Mouse (Mus musculus) frontal cortex, adult (tissue): ENCODE data around the gene Henmt1.

ENCODE experiments used
- ATAC-seq: cut with Nextera tagmentation; 2 replicates; pipeline ENCODE4 v1.9.2; 2017; ENCODE audit warnings: mild to moderate bottlenecking, moderate library complexity, mixed read lengths; ENCODE audit not compliant: low TSS enrichment

The Henmt1 gene

GRCm38 (mm10) chr3:108997284-108997683, 57.6 kb downstream of the Henmt1 start:
- ATAC-seq, result no peak; the same call in 1 of the 2 replicates

- ATAC-seq, result no peak
Measured at GRCm38 (mm10) chr3:108997762-108998161, 58.1 kb downstream of the Henmt1 start.

GRCm38 (mm10) chr3:108999173-108999572, 59.5 kb downstream of the Henmt1 start:
- no peak for ATAC-seq

DNA sequence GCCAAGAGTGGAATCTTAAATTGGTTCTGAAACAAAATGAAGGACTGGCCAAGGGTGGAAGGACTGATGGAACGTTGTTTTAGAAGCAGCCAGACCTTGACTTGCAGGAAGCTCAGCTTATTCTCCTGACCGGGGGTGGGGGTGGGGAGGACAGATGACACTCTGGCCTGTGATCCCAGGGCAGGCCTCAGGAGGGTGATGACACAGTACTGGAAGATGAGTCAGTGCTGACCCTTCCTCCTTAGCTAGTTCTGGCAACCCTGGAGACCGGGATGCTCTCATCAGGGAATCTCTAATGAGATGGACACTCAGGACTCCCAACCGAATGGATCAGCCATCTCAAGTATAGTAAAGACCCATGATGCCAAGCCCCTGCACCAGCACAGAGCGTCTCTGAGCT, 66.1 kb downstream of the Henmt1 start:
- ATAC-seq, result no peak

DNA sequence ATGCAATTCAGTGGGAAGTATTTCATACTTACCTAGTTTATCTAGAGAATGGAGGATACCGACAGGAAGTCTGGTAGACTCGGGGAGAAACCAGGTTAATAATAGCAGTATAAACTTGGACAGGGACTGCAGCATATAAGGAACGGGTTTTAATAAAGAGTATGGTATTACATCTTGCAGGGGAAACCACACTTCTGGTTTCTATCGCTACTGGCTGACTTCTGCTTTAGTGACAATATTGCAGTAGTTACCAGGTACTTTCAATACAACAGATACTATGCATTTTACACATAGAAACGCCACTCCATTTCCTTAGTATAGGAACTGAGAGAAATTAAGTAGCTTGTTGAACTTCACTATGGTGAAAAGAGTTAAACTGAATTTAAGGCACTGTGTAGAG, 68.5 kb downstream of the Henmt1 start:
- no peak for ATAC-seq
